Mouse (Mus musculus): ENCODE results near the gene Kdm2b. TPM values are rescaled to one million over a fixed set of nuclear protein-coding genes. Genes with fewer than 3 reads are reported as not detected.

Kdm2b gene
- polyA plus RNA-seq, 1 experiment from 2014 or later = 8.3 TPM

- WGBS (ENCODE audit: insufficient replicate concordance) = 74% methylated on average over 4 of the region's 4 CpGs
- Histone ChIP-seq H3K4me1 (ENCODE audit: insufficient read depth) (peaks cover 9% of the 10 kb centered on the region; the same call in 1 of the 2 replicates), H3K4me3 (ENCODE audit: low read depth, low read length) (no peak overlapping the region), H3K27ac (ENCODE audit: low read depth) (no peak overlapping the region), H3K4me2 (ENCODE audit: low read depth, low read length) (no peak overlapping the region), H3K27me3 (ENCODE audit: insufficient read depth, low read length) (no peaks in the 10 kb centered on the region), H3K9ac (replicated peaks) (no peak overlapping the region), H3K9me3 (ENCODE audit: low read length) (no peaks in the 10 kb centered on the region), H3K36me3 (replicated peaks; ENCODE audit: insufficient read depth, low read length) (no peaks in the 10 kb centered on the region)
- TF ChIP-seq EP300 (IDR thresholded peaks at IDR 0.05; ENCODE audit: low read depth) (no peak), CTCF (IDR thresholded peaks at IDR 0.05; ENCODE audit: low read depth) (peak; percentile 51)
- ATAC-seq (no peak), DNase-seq (no peak)
Observed at GRCm38 (mm10) chr5:122912863-122913262, 76.8 kb downstream of the Kdm2b start.

GRCm38 (mm10) chr5:122909481-122909880 lies 80.1 kb downstream of the Kdm2b start:
- WGBS (ENCODE audit: insufficient replicate concordance) = 84% methylated on average over 18 of the region's 18 CpGs
- no peak for ATAC-seq
- H3K27ac ChIP-seq (ENCODE audit: low read depth) = no peak overlapping the region
- H3K4me2 ChIP-seq (ENCODE audit: low read depth, low read length) = no peak overlapping the region
- H3K9ac ChIP-seq (replicated peaks) = no peak overlapping the region
- TF ChIP-seq CTCF (IDR thresholded peaks at IDR 0.05; ENCODE audit: low read depth) (no peak), EP300 (IDR thresholded peaks at IDR 0.05; ENCODE audit: low read depth) (no peak)
- no peaks in the 10 kb centered on the region for H3K36me3 ChIP-seq (replicated peaks; ENCODE audit: insufficient read depth, low read length)
- H3K9me3 ChIP-seq (ENCODE audit: low read length) = no peaks in the 10 kb centered on the region
- no peaks in the 10 kb centered on the region for H3K4me1 ChIP-seq (ENCODE audit: insufficient read depth)
- DNase-seq = no peak
- no peak overlapping the region for H3K4me3 ChIP-seq (ENCODE audit: low read depth, low read length)
- H3K27me3 ChIP-seq (ENCODE audit: insufficient read depth, low read length) = no peaks in the 10 kb centered on the region

- ATAC-seq = no peak
- 73% methylated on average over 2 of the region's 2 CpGs for WGBS (ENCODE audit: insufficient replicate concordance)
Observed at GRCm38 (mm10) chr5:122908001-122908400, 81.6 kb downstream of the Kdm2b start.

GRCm38 (mm10) chr5:122907182-122907581 lies 82.4 kb downstream of the Kdm2b start:
- Histone ChIP-seq H3K36me3 (replicated peaks; ENCODE audit: insufficient read depth, low read length) (no peaks in the 10 kb centered on the region), H3K4me3 (ENCODE audit: low read depth, low read length) (no peak overlapping the region), H3K9ac (replicated peaks) (no peak overlapping the region), H3K27me3 (ENCODE audit: insufficient read depth, low read length) (no peaks in the 10 kb centered on the region), H3K4me1 (ENCODE audit: insufficient read depth) (no peaks in the 10 kb centered on the region), H3K27ac (ENCODE audit: low read depth) (no peak overlapping the region), H3K9me3 (ENCODE audit: low read length) (no peaks in the 10 kb centered on the region), H3K4me2 (ENCODE audit: low read depth, low read length) (no peak overlapping the region)
- ATAC-seq (no peak), DNase-seq (no peak)
- no peak for TF ChIP-seq EP300 (IDR thresholded peaks at IDR 0.05; ENCODE audit: low read depth)
- TF ChIP-seq CTCF (IDR thresholded peaks at IDR 0.05; ENCODE audit: low read depth) = no peak
- 67% methylated on average over 1 of the region's 1 CpGs for WGBS (ENCODE audit: insufficient replicate concordance)

More at GRCm38 (mm10) chr5:122908001-122908400, 81.6 kb downstream of the Kdm2b start:
- Histone ChIP-seq H3K4me2 (ENCODE audit: low read depth, low read length) (no peak overlapping the region), H3K27ac (ENCODE audit: low read depth) (no peak overlapping the region), H3K4me3 (ENCODE audit: low read depth, low read length) (no peak overlapping the region), H3K9me3 (ENCODE audit: low read length) (no peaks in the 10 kb centered on the region), H3K36me3 (replicated peaks; ENCODE audit: insufficient read depth, low read length) (no peaks in the 10 kb centered on the region), H3K9ac (replicated peaks) (no peak overlapping the region), H3K27me3 (ENCODE audit: insufficient read depth, low read length) (no peaks in the 10 kb centered on the region), H3K4me1 (ENCODE audit: insufficient read depth) (no peaks in the 10 kb centered on the region)
- TF ChIP-seq CTCF (IDR thresholded peaks at IDR 0.05; ENCODE audit: low read depth) (peak; percentile 41), EP300 (IDR thresholded peaks at IDR 0.05; ENCODE audit: low read depth) (no peak)
- DNase-seq = no peak

- Histone ChIP-seq H3K9me3 (ENCODE audit: low read length) (no peaks in the 10 kb centered on the region), H3K4me3 (ENCODE audit: low read depth, low read length) (no peak overlapping the region), H3K4me1 (ENCODE audit: insufficient read depth) (peaks cover 20% of the 10 kb centered on the region), H3K9ac (replicated peaks) (no peak overlapping the region), H3K36me3 (replicated peaks; ENCODE audit: insufficient read depth, low read length) (no peaks in the 10 kb centered on the region), H3K27ac (ENCODE audit: low read depth) (no peak overlapping the region), H3K4me2 (ENCODE audit: low read depth, low read length) (no peak overlapping the region), H3K27me3 (ENCODE audit: insufficient read depth, low read length) (no peaks in the 10 kb centered on the region)
- TF ChIP-seq EP300 (IDR thresholded peaks at IDR 0.05; ENCODE audit: low read depth) (peak; percentile 60; the same call in 1 of the 2 replicates), CTCF (IDR thresholded peaks at IDR 0.05; ENCODE audit: low read depth) (no peak)
- ATAC-seq (no peak), DNase-seq (no peak)
- 29% methylated on average over 5 of the region's 5 CpGs for WGBS (ENCODE audit: insufficient replicate concordance)
Observed at GRCm38 (mm10) chr5:122903165-122903564, 86.5 kb downstream of the Kdm2b start.

GRCm38 (mm10) chr5:122902228-122902627 lies 87.4 kb downstream of the Kdm2b start:
- H3K36me3 ChIP-seq (replicated peaks; ENCODE audit: insufficient read depth, low read length) = no peaks in the 10 kb centered on the region
- no peak overlapping the region for H3K4me2 ChIP-seq (ENCODE audit: low read depth, low read length)
- H3K4me1 ChIP-seq (ENCODE audit: insufficient read depth) = peaks cover 20% of the 10 kb centered on the region
- no peak overlapping the region for H3K9ac ChIP-seq (replicated peaks)
- WGBS (ENCODE audit: insufficient replicate concordance) = 47% methylated on average over 6 of the region's 6 CpGs
- no peak for ATAC-seq
- H3K27me3 ChIP-seq (ENCODE audit: insufficient read depth, low read length) = no peaks in the 10 kb centered on the region
- H3K4me3 ChIP-seq (ENCODE audit: low read depth, low read length) = no peak overlapping the region
- H3K9me3 ChIP-seq (ENCODE audit: low read length) = no peaks in the 10 kb centered on the region
- TF ChIP-seq CTCF (IDR thresholded peaks at IDR 0.05; ENCODE audit: low read depth) (no peak), EP300 (IDR thresholded peaks at IDR 0.05; ENCODE audit: low read depth) (no peak)
- no peak overlapping the region for H3K27ac ChIP-seq (ENCODE audit: low read depth)
- no peak for DNase-seq

- Histone ChIP-seq H3K4me3 (ENCODE audit: low read depth, low read length) (no peak overlapping the region), H3K27me3 (ENCODE audit: insufficient read depth, low read length) (no peaks in the 10 kb centered on the region), H3K4me1 (ENCODE audit: insufficient read depth) (peaks cover 20% of the 10 kb centered on the region), H3K27ac (ENCODE audit: low read depth) (no peak overlapping the region), H3K36me3 (replicated peaks; ENCODE audit: insufficient read depth, low read length) (no peaks in the 10 kb centered on the region), H3K9ac (replicated peaks) (no peak overlapping the region), H3K9me3 (ENCODE audit: low read length) (no peaks in the 10 kb centered on the region), H3K4me2 (ENCODE audit: low read depth, low read length) (peak overlapping the region; percentile 97; the same call in 1 of the 2 replicates)
- no peak for ATAC-seq
- no peak for DNase-seq
- TF ChIP-seq CTCF (IDR thresholded peaks at IDR 0.05; ENCODE audit: low read depth) (no peak), EP300 (IDR thresholded peaks at IDR 0.05; ENCODE audit: low read depth) (no peak)
- 23% methylated on average over 3 of the region's 3 CpGs for WGBS (ENCODE audit: insufficient replicate concordance)
Observed at GRCm38 (mm10) chr5:122901666-122902065, 88.0 kb downstream of the Kdm2b start.
